7 mouse cellular contexts compared by ENCODE assay signal in the genomic region with DNA sequence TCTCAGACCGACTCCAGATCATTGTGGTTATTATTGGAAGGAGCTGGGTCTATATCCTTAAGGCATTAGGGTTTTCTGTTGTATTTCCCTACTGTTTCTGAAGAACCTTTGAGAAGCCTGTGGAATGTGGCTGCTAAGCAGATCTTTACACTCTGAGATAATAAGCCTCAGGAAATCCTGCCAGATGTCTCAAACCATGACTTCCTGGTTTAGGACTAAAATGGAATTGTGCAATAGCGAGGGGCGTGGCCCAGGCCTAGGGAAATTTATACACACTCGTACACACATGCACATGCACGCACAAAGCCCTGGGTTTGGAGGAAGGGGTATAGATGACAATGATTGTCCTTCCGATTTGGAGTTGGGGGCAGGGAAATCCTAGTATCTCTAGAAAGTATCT. TPM values are rescaled to one million over a fixed set of nuclear protein-coding genes. Genes with fewer than 3 reads are reported as not detected.
DNase-seq lines count a peak whose midpoint lies in the region; TF ChIP-seq lines count a peak whose summit lies in the region.

No protein-coding gene starts in this region.

- H3K9ac ChIP-seq in MEL (ENCODE audit: control insufficient read depth, low read depth, low read length, poor library complexity, severe bottlenecking) = no peak overlapping the region

- peaks cover 5 to 9% of the 10 kb centered on the region in 2 experiments for H3K4me1 ChIP-seq in MEL (ENCODE audit: control insufficient read depth in 1 of 2, insufficient read depth in 2 of 2, low read length in 2 of 2)

- H3K27ac ChIP-seq in MEL (ENCODE audit: control insufficient read depth, low read depth, low read length) = no peak overlapping the region

- no peak overlapping the region for H3K4me3 ChIP-seq in MEL (ENCODE audit: control insufficient read depth in 1 of 2, insufficient read depth in 1 of 2, low read depth in 2 of 2, low read length in 2 of 2)

- TF ChIP-seq RAD21 in MEL (IDR thresholded peaks at IDR 0.05; ENCODE audit: low read depth, low read length) = no peak

- peaks cover 2 to 19% of the 10 kb centered on the region in 2 experiments for H3K36me3 ChIP-seq in MEL (ENCODE audit: control insufficient read depth in 1 of 2, insufficient read depth in 2 of 2, low read length in 2 of 2)

- DNase-seq in 3T3-L1 (ENCODE audit: low read depth, low spot score) = peak; percentile 89
- peak; percentile 62 for DNase-seq in MEL (ENCODE audit: low read depth, low spot score)
- peak; percentile 9 to 24 for DNase-seq in gastrocnemius, adult 8-10 months (ENCODE audit: low spot score in 2 of 2)
- peak; percentile 72 for DNase-seq in kidney, adult 9 months
- peak; percentile 82 for DNase-seq in lung, postnatal 25 days (ENCODE audit: low spot score)
- DNase-seq in cerebellum, postnatal 14 days = no peak
- no peak for DNase-seq in cerebellum, adult 9-11 months

- TF ChIP-seq EP300 in MEL (IDR thresholded peaks at IDR 0.05; ENCODE audit: low read depth in 1 of 2, low read length in 2 of 2) = no peak; a peak in 1 of 4 replicates

- no peaks in the 10 kb centered on the region for H3K9me3 ChIP-seq in MEL (replicated peaks; ENCODE audit: insufficient read depth, low read length)

- H3K27me3 ChIP-seq in MEL (ENCODE audit: control insufficient read depth in 1 of 2, insufficient read depth in 2 of 2, low read length in 2 of 2) = no peaks in the 10 kb centered on the region

- no peak for TF ChIP-seq CTCF in MEL (IDR thresholded peaks at IDR 0.05 in 2 of 3, conservative IDR thresholded peaks at IDR 0.05 in 1 of 3; ENCODE audit: control insufficient read depth in 1 of 3, insufficient read depth in 1 of 3, low read depth in 2 of 3, low read length in 3 of 3, poor library complexity in 1 of 3, severe bottlenecking in 1 of 3)

- TF ChIP-seq POLR2A in MEL (IDR thresholded peaks at IDR 0.05; ENCODE audit: control insufficient read depth in 1 of 2, insufficient read depth in 1 of 2, low read depth in 1 of 2, low read length in 2 of 2, poor library complexity in 1 of 2) = no peak

- no peaks in the 10 kb centered on the region for H3K79me2 ChIP-seq in MEL (ENCODE audit: control insufficient read depth, insufficient read depth, low read length, poor library complexity)

TF ChIP-seq in MEL, 35 proteins besides CTCF, POLR2A, EP300 and RAD21:
- TF ChIP-seq RCOR1 (IDR thresholded peaks at IDR 0.05; ENCODE audit: low read depth, low read length) (peak; percentile 5; the same call in 1 of the 2 replicates), ELF1 (IDR thresholded peaks at IDR 0.05; ENCODE audit: low read depth, low read length) (peak; percentile 41; the same call in 1 of the 2 replicates), USF1 (IDR thresholded peaks at IDR 0.05; ENCODE audit: low read depth, low read length) (no peak)

RNA-seq across cellular contexts. Expression of a gene that starts 52.3 kb away (rescaled TPM):
- 0.04 TPM in 1 of 2 replicates, not detected in the other for total RNA-seq in MEL (2012; rRNA removed)
- polyA plus RNA-seq in MEL (2012; ENCODE audit: insufficient read depth in 1 of 2, insufficient read length in 2 of 2, low read depth in 1 of 2, low replicate concordance in 2 of 2, missing spikeins in 1 of 2) = under 1 TPM in 1 of 2 experiments, not detected in 1; 0.18 TPM
- total RNA-seq in gastrocnemius, adult 8-10 months (2022) = 100 to 1,000 TPM; 159 to 184 (median 168) TPM

Comparison
In these comparisons a context has a peak if more than half of its experiments do, and no peak if none do; other contexts are left out.
1. DNase-seq: peak in 3T3-L1 (single experiment), MEL (single experiment), gastrocnemius, adult 8-10 months (2 of 2), kidney, adult 9 months (single experiment) and lung, postnatal 25 days (single experiment); none in cerebellum, postnatal 14 days (0 of 2) and cerebellum, adult 9-11 months (single experiment).
2. RNA of a gene that starts 52.3 kb away (total RNA-seq): 159 to 184 TPM in gastrocnemius, adult 8-10 months; 0.04 TPM in MEL; every median in the first group is over 100 times any median in the second.